Mouse (Mus musculus): ENCODE measurements at regions not wholly inside any gene's neighbourhood (a gene's known extent, or its start where the extent isn't known, plus 50 kb on each side); places are given as distances from the start of the nearest gene placed in this dataset.
"Not testable (repeated sequence)": the region's sequence is repeated elsewhere in the genome, so short reads cannot be mapped to it uniquely, and the experiment has no call there.

- in situ Hi-C loops (cut with MboI, MseI) = not testable (repeated sequence)
Observed at GRCm38 (mm10) chr12:114757948-114758347, 1214.2 kb downstream of the Adam6a start.

GRCm38 (mm10) chr12:114764211-114764610, 1220.5 kb downstream of the Adam6a start:
- in situ Hi-C loops (cut with MboI, MseI) = loop anchor here (5.0 kb wide), 2 partner anchors 33 to 107 kb away; no protein-coding TSS in a partner anchor

DNA sequence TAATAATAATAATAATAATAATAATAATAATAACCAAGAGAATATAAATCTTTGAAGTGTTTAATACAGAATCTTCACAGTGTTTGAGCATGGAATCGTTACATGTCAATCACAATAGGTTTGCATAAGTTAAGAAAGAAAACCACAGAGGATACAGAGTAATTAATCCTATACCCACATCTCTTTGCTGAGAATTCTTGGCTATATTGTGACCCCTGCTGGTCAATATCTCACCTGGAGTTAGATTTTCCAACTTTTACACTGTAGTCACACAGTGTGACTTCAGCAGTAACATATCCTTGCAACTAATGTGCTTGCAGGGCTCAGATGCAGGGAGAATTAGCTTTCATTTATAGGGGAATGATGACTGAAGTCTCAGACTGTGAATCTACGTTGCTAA, 1231.7 kb downstream of the Adam6a start:
- in situ Hi-C loops (cut with MboI, MseI) = not testable (repeated sequence)

GRCm38 (mm10) chr12:114804422-114804821, 1243.1 kb upstream of the Zfp386 start:
- in situ Hi-C loops (cut with MboI, MseI) = no loop called here

GRCm38 (mm10) chr12:114809186-114809585, 1238.3 kb upstream of the Zfp386 start:
- in situ Hi-C loops (cut with MboI, MseI) = no loop called here

GRCm38 (mm10) chr12:114816858-114817257, 1230.7 kb upstream of the Zfp386 start:
- in situ Hi-C loops (cut with MboI, MseI) = not testable (repeated sequence)

DNA sequence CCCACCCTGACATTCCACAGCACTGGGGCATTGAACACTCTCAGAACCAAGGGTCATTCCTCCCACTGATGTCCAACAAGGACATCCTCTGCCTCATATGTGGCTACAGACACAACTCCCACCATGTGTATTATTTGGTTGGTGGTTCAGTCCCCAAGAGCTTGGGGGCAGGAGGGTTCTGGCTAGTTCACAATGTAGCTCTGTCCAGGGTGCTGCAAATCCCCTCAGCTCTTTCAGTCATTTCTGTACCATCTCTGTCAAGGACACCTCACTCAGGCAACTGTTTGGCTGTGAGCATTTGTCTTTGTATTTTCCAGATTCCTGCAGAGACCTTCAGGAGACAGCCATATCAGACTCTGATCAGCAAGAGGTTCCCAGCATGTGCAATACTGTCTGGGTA, 1214.6 kb upstream of the Zfp386 start:
- in situ Hi-C loops (cut with MboI, MseI) = no loop called here
